Mouse (Mus musculus): ENCODE data around the gene Haspin.
A peak's percentile ranks its signal among the peaks of the same experiment; 100 is the strongest.

Gene Haspin

GRCm38 (mm10) chr11:73137591-73138501 is at the start of gene Haspin:
Haspin (minus strand) TSS chr11:73138294.
- peak; percentile 92 for DNase-seq (ENCODE audit: low read depth, low spot score)

- no peak for DNase-seq (ENCODE audit: low read depth, low spot score)
These were observed 49.1 kb upstream of the Haspin start for GRCm38 (mm10) chr11:73187231-73187630.

GRCm38 (mm10) chr11:73185872-73186615 is 48.0 kb upstream of the Haspin start:
- DNase-seq (ENCODE audit: low read depth, low spot score): no peak

- DNase-seq (ENCODE audit: low read depth, low spot score): peak; percentile 6
These were observed 39.8 kb upstream of the Haspin start for GRCm38 (mm10) chr11:73177895-73178294.

- DNase-seq (ENCODE audit: low read depth, low spot score): no peak
These were observed 39.4 kb upstream of the Haspin start for GRCm38 (mm10) chr11:73177509-73177875.

GRCm38 (mm10) chr11:73176608-73177508 is 38.8 kb upstream of the Haspin start, which contains the start of the genes Emc6 and Tax1bp3:
Emc6 (minus strand) TSS chr11:73177037.
Tax1bp3 (plus strand) TSS chr11:73177083.
- peak; percentile 100 for DNase-seq (ENCODE audit: low read depth, low spot score)

GRCm38 (mm10) chr11:73176186-73176585 is 38.1 kb upstream of the Haspin start:
- no peak for DNase-seq (ENCODE audit: low read depth, low spot score)

- DNase-seq (ENCODE audit: low read depth, low spot score): no peak
These were observed 37.5 kb upstream of the Haspin start for GRCm38 (mm10) chr11:73175612-73176011.

GRCm38 (mm10) chr11:73172186-73172585 is 34.1 kb upstream of the Haspin start:
- DNase-seq (ENCODE audit: low read depth, low spot score): peak; percentile 25

GRCm38 (mm10) chr11:73169231-73169630 is 31.1 kb upstream of the Haspin start:
- peak; percentile 76 for DNase-seq (ENCODE audit: low read depth, low spot score)

GRCm38 (mm10) chr11:73168576-73168975 is 30.5 kb upstream of the Haspin start:
- no peak for DNase-seq (ENCODE audit: low read depth, low spot score)

- DNase-seq (ENCODE audit: low read depth, low spot score): no peak
These were observed 30.0 kb upstream of the Haspin start for GRCm38 (mm10) chr11:73168071-73168470.

- DNase-seq (ENCODE audit: low read depth, low spot score): no peak
These were observed 24.2 kb upstream of the Haspin start for GRCm38 (mm10) chr11:73162284-73162683.

GRCm38 (mm10) chr11:73161616-73162015 is 23.5 kb upstream of the Haspin start:
- DNase-seq (ENCODE audit: low read depth, low spot score): no peak

GRCm38 (mm10) chr11:73160811-73161200 is 22.7 kb upstream of the Haspin start:
- DNase-seq (ENCODE audit: low read depth, low spot score): no peak

GRCm38 (mm10) chr11:73159957-73160810 is 22.1 kb upstream of the Haspin start, which contains the start of gene P2rx5:
P2rx5 (plus strand) TSS chr11:73160421.
- peak; percentile 50 for DNase-seq (ENCODE audit: low read depth, low spot score)

- DNase-seq (ENCODE audit: low read depth, low spot score): peak; percentile 37
These were observed 17.0 kb upstream of the Haspin start for GRCm38 (mm10) chr11:73155071-73155470.

- no peak for DNase-seq (ENCODE audit: low read depth, low spot score)
These were observed 10.1 kb upstream of the Haspin start for GRCm38 (mm10) chr11:73148209-73148608.

- no peak for DNase-seq (ENCODE audit: low read depth, low spot score)
These were observed 8.9 kb upstream of the Haspin start for GRCm38 (mm10) chr11:73146975-73147365.
